Mouse (Mus musculus): Measurements from ENCODE around the gene Foxn4.

- TF ChIP-seq CTCF (IDR thresholded peaks at IDR 0.05; ENCODE audit: borderline replicate concordance, extremely low read depth, insufficient read depth, insufficient read length), result no peak
- no peak for TF ChIP-seq POLR2A (IDR thresholded peaks at IDR 0.05; ENCODE audit: borderline replicate concordance, extremely low read depth, insufficient read depth, insufficient read length, poor library complexity, severe bottlenecking)
These were observed 4.1 kb downstream of the Foxn4 start for GRCm38 (mm10) chr5:114269499-114269898.
